Mouse (Mus musculus): ENCODE data around the gene Zdhhc21.

- no peak for TF ChIP-seq USF1 (IDR thresholded peaks at IDR 0.05; ENCODE audit: low read depth)
- no peak for TF ChIP-seq CTCF (IDR thresholded peaks at IDR 0.05; ENCODE audit: control insufficient read depth, insufficient read depth, insufficient read length)
- no peak for TF ChIP-seq MAX (IDR thresholded peaks at IDR 0.05)
- TF ChIP-seq MYOG (IDR thresholded peaks at IDR 0.05; ENCODE audit: control insufficient read depth, extremely low read depth, insufficient read length), result no peak
- TF ChIP-seq CEBPB (IDR thresholded peaks at IDR 0.05; ENCODE audit: low read depth), result no peak
- no peak for TF ChIP-seq MYOD1 (IDR thresholded peaks at IDR 0.05; ENCODE audit: control insufficient read depth, insufficient read length, low read depth)
Observed at GRCm38 (mm10) chr4:82875532-82875931, 15.8 kb upstream of the Zdhhc21 start.

Data from C2C12 (cell line).